Mouse (Mus musculus) testis, adult 2 months (tissue): Measurements from ENCODE around the gene Npnt. TPM values are rescaled to one million over a fixed set of nuclear protein-coding genes. Genes with fewer than 3 reads are reported as not detected.

ENCODE experiments used
- H3K27ac ChIP-seq: fragments of 200-500 bp; 2 replicates; pipeline ENCODE4 v1.5.1; 2012; ENCODE audit warnings: low read depth, low read length; ENCODE audit not compliant: control insufficient read depth, insufficient read depth
- H3K27me3 ChIP-seq: fragments of 200-500 bp; 2 replicates; pipeline ENCODE4 v1.6.1; 2012; ENCODE audit warnings: mild to moderate bottlenecking, low read length, moderate library complexity; ENCODE audit not compliant: control insufficient read depth, insufficient read depth
- H3K36me3 ChIP-seq: fragments of 200-500 bp; 2 replicates; pipeline ENCODE4 v1.6.1; 2012; ENCODE audit warnings: mild to moderate bottlenecking, low read length; ENCODE audit not compliant: control insufficient read depth, insufficient read depth
- H3K4me1 ChIP-seq: fragments of 200-500 bp; 2 replicates; pipeline ENCODE4 v1.6.1; 2012; ENCODE audit warnings: low read length; ENCODE audit not compliant: control insufficient read depth, insufficient read depth
- H3K4me3 ChIP-seq: fragments of 200-500 bp; 2 replicates; pipeline ENCODE4 v1.5.1; 2012; ENCODE audit warnings: low read depth, mild to moderate bottlenecking, low read length, moderate library complexity, mixed read lengths; ENCODE audit not compliant: control insufficient read depth
- CTCF ChIP-seq: fragments of 200-500 bp; IDR thresholded peaks from 2 replicates; pipeline ENCODE4 v1.5.1; 2012; ENCODE audit warnings: low read depth, mild to moderate bottlenecking, inconsistent platforms, low read length, moderate library complexity; ENCODE audit not compliant: control insufficient read depth, insufficient read depth, insufficient replicate concordance
- POLR2A ChIP-seq: fragments of 200-500 bp; IDR thresholded peaks from 2 replicates; pipeline ENCODE4 v1.6.1; 2012; ENCODE audit warnings: low read depth, mild to moderate bottlenecking, inconsistent platforms, low read length, moderate library complexity; ENCODE audit not compliant: control insufficient read depth
- polyA plus RNA-seq: library from polyadenylated mRNA; depleted of rRNA; stranded (reverse); fragments of >200 nt; gene quantifications from 2 replicates; pipeline ENCODE4 v1.2.3, GENCODE M21; 2012

The Npnt gene
- polyA plus RNA-seq, 1 experiment, result 1.7 TPM

DNA sequence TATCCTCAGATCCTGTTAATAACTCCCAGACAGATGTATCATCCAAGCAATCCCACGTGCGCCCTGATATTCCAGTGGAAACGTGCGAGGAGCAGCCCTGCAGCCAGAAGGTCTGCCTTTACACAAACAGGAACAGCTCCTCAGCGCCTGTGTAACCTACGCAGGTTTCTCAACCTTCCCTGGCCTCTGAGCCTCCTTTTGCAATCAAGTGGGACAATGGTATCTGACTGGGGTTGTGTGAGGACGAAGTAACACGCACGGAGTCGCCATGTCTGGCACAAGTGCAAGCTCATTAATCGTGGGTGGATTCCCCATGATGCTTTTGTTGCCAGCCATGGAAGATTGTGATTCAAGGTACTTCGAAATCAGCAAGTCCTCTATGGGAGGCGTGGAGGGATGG, 86.2 kb downstream of the Npnt start:
- H3K4me3 ChIP-seq, result no peak overlapping the region
- no peaks in the 10 kb centered on the region for H3K36me3 ChIP-seq
- TF ChIP-seq POLR2A (no peak), CTCF (no peak)
- no peaks in the 10 kb centered on the region for H3K27me3 ChIP-seq
- peaks cover 6% of the 10 kb centered on the region; the same call in 1 of the 2 replicates for H3K4me1 ChIP-seq
- no peak overlapping the region for H3K27ac ChIP-seq

DNA sequence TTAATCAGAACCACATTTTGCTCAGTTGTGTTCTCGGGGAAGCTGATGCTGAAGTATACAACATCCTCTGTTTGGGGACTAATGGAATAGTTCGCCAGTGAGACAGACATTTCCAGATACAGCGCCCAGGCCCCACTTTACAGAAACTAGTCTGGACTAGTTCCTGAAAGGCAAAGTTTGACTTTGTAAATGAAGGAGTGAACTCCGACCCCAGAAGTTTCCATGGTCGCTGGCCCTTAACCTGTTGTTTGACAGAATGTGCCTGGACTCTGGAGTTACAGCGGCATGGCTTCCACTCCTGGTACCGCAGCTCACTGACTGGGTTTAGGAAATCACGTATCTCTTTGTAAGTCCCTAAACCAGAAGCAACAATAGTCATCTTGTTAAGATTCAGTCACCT, 89.3 kb downstream of the Npnt start:
- H3K27me3 ChIP-seq, result no peaks in the 10 kb centered on the region
- H3K4me1 ChIP-seq, result peaks cover 6% of the 10 kb centered on the region; the same call in 1 of the 2 replicates
- H3K36me3 ChIP-seq, result no peaks in the 10 kb centered on the region
- TF ChIP-seq CTCF (no peak), POLR2A (no peak)
- H3K4me3 ChIP-seq, result no peak overlapping the region
- no peak overlapping the region for H3K27ac ChIP-seq

DNA sequence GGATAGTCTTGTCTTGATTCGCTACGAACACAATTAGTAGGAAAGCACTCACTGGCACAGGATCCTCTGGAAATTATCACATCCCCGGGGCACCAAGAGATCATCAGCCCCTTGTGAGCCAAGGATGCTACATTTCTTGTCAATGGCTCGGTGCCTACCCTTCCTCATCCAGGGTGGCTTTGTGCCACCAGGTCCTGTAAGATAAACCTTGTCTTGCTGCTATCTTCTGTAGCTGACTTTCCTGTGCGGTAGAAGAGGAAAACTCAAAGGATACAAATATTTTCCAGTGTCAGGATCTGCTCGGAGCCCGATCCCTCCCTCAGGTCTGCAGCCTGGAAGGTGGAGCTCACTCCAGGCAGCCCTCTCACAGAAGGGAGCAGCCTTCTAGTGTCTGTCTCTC, 90.5 kb downstream of the Npnt start:
- TF ChIP-seq CTCF, result no peak
- TF ChIP-seq POLR2A, result no peak
- Histone ChIP-seq H3K27me3 (no peaks in the 10 kb centered on the region), H3K4me1 (peaks cover 5% of the 10 kb centered on the region; the same call in 1 of the 2 replicates), H3K27ac (no peak overlapping the region), H3K36me3 (no peaks in the 10 kb centered on the region), H3K4me3 (no peak overlapping the region)

DNA sequence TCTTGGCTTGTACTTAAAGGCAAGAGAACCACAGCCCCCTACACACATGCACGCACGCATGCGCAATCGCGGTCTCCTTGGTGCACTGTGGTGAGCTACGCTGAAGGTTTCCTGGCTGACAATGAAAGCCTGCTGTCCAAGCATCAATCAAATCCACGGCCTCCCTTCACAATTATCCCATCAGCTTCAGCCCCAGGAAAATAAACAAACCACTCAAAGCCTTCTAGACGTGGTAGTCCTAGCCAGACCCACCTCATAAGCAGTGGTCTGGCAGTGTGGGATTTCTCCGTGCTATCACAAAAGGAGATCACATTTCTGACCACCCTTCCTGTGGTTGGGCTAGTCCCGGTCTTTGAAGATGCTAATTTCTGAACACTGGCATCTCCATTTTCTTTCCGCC, 91.2 kb downstream of the Npnt start:
- peaks cover 2% of the 10 kb centered on the region; the same call in 1 of the 2 replicates for H3K4me1 ChIP-seq
- H3K4me3 ChIP-seq, result peak overlapping the region; percentile 6; the same call in 1 of the 2 replicates
- H3K27me3 ChIP-seq, result no peaks in the 10 kb centered on the region
- TF ChIP-seq CTCF (no peak), POLR2A (no peak)
- H3K27ac ChIP-seq, result no peak overlapping the region
- no peaks in the 10 kb centered on the region for H3K36me3 ChIP-seq

DNA sequence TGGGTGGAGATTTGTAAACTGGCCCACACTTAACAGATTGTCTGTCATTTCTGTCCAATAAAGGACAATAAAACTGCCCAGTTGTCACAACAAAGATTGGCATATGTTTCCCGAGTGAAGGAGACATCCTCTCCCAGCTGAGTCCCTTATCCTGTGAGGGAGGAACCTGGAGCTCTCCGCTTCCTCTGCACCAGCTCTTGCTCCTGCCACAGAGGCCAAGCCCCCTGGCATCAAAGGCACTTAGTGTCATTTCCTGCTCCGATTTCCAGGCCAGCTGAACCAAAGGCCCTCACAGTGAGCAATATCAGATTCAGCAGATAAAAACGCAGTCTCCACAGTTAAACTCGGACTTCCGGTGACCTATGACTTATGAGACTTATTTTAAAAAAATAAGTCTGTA, 93.4 kb downstream of the Npnt start:
- Histone ChIP-seq H3K27me3 (no peaks in the 10 kb centered on the region), H3K4me1 (peaks cover 7% of the 10 kb centered on the region; the same call in 1 of the 2 replicates), H3K36me3 (no peaks in the 10 kb centered on the region), H3K27ac (no peak overlapping the region), H3K4me3 (no peak overlapping the region)
- no peak for TF ChIP-seq POLR2A
- TF ChIP-seq CTCF, result no peak

DNA sequence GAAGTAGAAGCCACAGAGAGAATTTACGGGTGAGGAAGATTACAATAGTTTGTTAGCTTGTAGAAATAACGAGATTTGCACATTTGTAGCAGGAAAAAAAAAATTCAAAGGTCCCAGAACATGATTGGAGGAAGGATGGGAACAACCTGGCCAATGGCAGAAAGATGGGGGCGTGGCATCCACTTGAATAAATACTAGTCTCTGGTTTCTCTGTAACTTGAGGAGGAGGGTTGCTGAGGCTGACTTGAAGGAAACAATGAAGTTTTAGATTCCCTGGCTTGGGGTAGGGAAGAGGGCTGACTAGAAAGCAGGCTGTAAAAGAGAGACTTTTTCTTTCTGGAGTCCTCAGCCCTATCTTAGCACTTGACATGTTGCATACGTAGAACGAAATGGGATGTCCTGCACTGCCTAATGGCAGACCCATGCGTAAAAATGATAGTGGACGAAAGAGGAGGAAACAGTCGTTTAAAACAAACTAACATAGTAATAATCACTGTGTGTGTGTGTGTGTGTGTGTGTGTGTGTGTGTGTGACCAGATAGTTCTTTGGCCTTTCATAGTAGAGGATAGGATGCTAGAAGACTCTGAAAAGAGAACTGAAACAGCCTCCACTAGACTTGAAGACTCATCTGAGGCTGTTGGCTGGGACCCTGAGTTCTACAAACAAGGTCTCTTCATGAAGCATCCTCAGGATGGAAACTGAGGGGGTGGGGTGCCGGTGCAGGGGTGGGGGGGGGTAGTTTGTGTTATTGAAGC, 94.5 kb downstream of the Npnt start:
- no peak overlapping the region for H3K4me3 ChIP-seq
- no peak overlapping the region for H3K27ac ChIP-seq
- H3K36me3 ChIP-seq, result no peaks in the 10 kb centered on the region
- no peaks in the 10 kb centered on the region for H3K27me3 ChIP-seq
- peaks cover 7% of the 10 kb centered on the region; the same call in 1 of the 2 replicates for H3K4me1 ChIP-seq
- TF ChIP-seq CTCF (no peak), POLR2A (no peak)

DNA sequence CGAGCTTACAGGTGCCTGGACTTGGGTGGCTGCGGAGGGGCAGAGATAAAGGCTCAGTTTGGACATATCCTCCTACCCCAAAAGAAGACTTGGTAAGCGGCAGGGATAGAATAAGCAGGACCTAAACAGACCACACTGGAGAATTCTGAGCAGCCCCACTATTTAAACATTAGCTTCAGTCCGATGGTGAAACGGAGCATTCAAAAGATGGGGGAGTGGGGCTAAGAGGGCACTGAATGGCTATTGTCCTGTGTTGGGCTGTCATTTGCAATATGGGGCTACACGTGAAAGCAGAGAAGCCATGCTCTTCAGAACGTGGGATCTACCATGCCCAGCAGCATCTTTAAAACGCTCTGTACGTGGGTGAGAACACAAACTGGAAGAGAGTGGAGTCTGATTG, 95.8 kb downstream of the Npnt start:
- Histone ChIP-seq H3K27me3 (no peaks in the 10 kb centered on the region), H3K36me3 (no peaks in the 10 kb centered on the region), H3K27ac (no peak overlapping the region), H3K4me1 (peaks cover 7% of the 10 kb centered on the region; the same call in 1 of the 2 replicates), H3K4me3 (no peak overlapping the region)
- TF ChIP-seq POLR2A (no peak), CTCF (no peak)
